Mouse (Mus musculus) kidney, postnatal 25 days (tissue): ENCODE data around the gene Ass1.

Experiments
- DNase-seq, 2 experiments: peaks; one replicate each; pipeline ENCODE4 v3.0.0; 2021; ENCODE audit warnings: mixed read lengths in 2 of 2

Ass1 gene

GRCm38 (mm10) chr2:31469931-31470682 is at the start of gene Ass1:
Ass1 (plus strand) TSS chr2:31470207.
- DNase-seq, result peak; percentile 89 to 95

GRCm38 (mm10) chr2:31420914-31421313 is 49.1 kb upstream of the Ass1 start:
- no peak for DNase-seq

GRCm38 (mm10) chr2:31422576-31422975 is 47.4 kb upstream of the Ass1 start:
- DNase-seq, result no peak

GRCm38 (mm10) chr2:31431477-31431876 is 38.5 kb upstream of the Ass1 start:
- DNase-seq, result no peak

- DNase-seq, result peak; percentile 70 to 87
Measured at GRCm38 (mm10) chr2:31434746-31435145, 35.3 kb upstream of the Ass1 start.

- DNase-seq, result peak; percentile 84 to 89
Measured at GRCm38 (mm10) chr2:31435567-31435966, 34.4 kb upstream of the Ass1 start.

- peak; percentile 56 to 79 for DNase-seq
Measured at GRCm38 (mm10) chr2:31437480-31438245, 32.3 kb upstream of the Ass1 start.

GRCm38 (mm10) chr2:31439576-31439975 is 30.4 kb upstream of the Ass1 start:
- peak; percentile 61 to 86 for DNase-seq

GRCm38 (mm10) chr2:31442480-31443160 is 27.4 kb upstream of the Ass1 start:
- no peak for DNase-seq

- DNase-seq, result no peak
Measured at GRCm38 (mm10) chr2:31446036-31446435, 24.0 kb upstream of the Ass1 start.

- no peak for DNase-seq
Measured at GRCm38 (mm10) chr2:31446456-31446855, 23.6 kb upstream of the Ass1 start.

GRCm38 (mm10) chr2:31447536-31447935 is 22.5 kb upstream of the Ass1 start:
- no peak for DNase-seq

GRCm38 (mm10) chr2:31448756-31449440 is 21.1 kb upstream of the Ass1 start:
- DNase-seq, result no peak

GRCm38 (mm10) chr2:31449441-31449815 is 20.6 kb upstream of the Ass1 start:
- DNase-seq, result peak in 1 of 2 experiments; percentile 28

GRCm38 (mm10) chr2:31449902-31450301 is 20.1 kb upstream of the Ass1 start:
- DNase-seq, result no peak

GRCm38 (mm10) chr2:31450661-31451060 is 19.3 kb upstream of the Ass1 start:
- DNase-seq, result no peak

GRCm38 (mm10) chr2:31451530-31451929 is 18.5 kb upstream of the Ass1 start:
- DNase-seq, result no peak

- DNase-seq, result no peak
Measured at GRCm38 (mm10) chr2:31453011-31453410, 17.0 kb upstream of the Ass1 start.

- DNase-seq, result peak; percentile 85 to 87
Measured at GRCm38 (mm10) chr2:31453559-31454177, 16.3 kb upstream of the Ass1 start.

GRCm38 (mm10) chr2:31454280-31454679 is 15.7 kb upstream of the Ass1 start:
- peak; percentile 71 to 84 for DNase-seq

- no peak for DNase-seq
Measured at GRCm38 (mm10) chr2:31455418-31455817, 14.6 kb upstream of the Ass1 start.

- DNase-seq, result peak; percentile 60 to 88
Measured at GRCm38 (mm10) chr2:31458460-31458859, 11.5 kb upstream of the Ass1 start.
